Mouse (Mus musculus) cerebellum, adult 2 months (tissue): ENCODE data around the gene Slc22a21.

Experiments
- CTCF ChIP-seq: fragments of 200-500 bp; IDR thresholded peaks from 2 replicates; pipeline ENCODE4 v1.5.1; 2011; ENCODE audit warnings: low read depth, mild to moderate bottlenecking, control low read depth, low read length, moderate library complexity, borderline replicate concordance; ENCODE audit not compliant: insufficient read depth
- POLR2A ChIP-seq: fragments of 200-500 bp; IDR thresholded peaks from 2 replicates; pipeline ENCODE4 v1.6.1; 2011; ENCODE audit warnings: low read length, control low read depth, borderline replicate concordance; ENCODE audit not compliant: insufficient read depth

- TF ChIP-seq CTCF (no peak), POLR2A (no peak)
These were observed 48.9 kb upstream of the Slc22a21 start for GRCm38 (mm10) chr11:54028997-54029396.
